Mouse (Mus musculus): Measurements from ENCODE around the gene Tubb1.

Gene Tubb1

GRCm38 (mm10) chr2:174502321-174502720 is 51.8 kb downstream of the Tubb1 start:
- no peak for DNase-seq (ENCODE audit: low spot score)

GRCm38 (mm10) chr2:174502831-174503460 is 52.5 kb downstream of the Tubb1 start:
- no peak for DNase-seq (ENCODE audit: low spot score)

All from ovary, postnatal 14 days (tissue).